Mouse (Mus musculus) liver, adult 2 months (tissue): ENCODE measurements around the gene Zfp319.

Experiments used
- CTCF ChIP-seq: fragments of 200-500 bp; IDR thresholded peaks from 2 replicates; pipeline ENCODE4 v1.5.1; 2011; ENCODE audit warnings: low read depth, low read length, control low read depth
- POLR2A ChIP-seq: fragments of 200-500 bp; IDR thresholded peaks from 2 replicates; pipeline ENCODE4 v1.6.1; 2011; ENCODE audit warnings: low read length, control low read depth; ENCODE audit not compliant: insufficient read depth; ENCODE audit errors: extremely low read depth

GRCm38 (mm10) chr8:95377863-95378291, 46.1 kb upstream of the Zfp319 start:
- no peak for TF ChIP-seq CTCF
- no peak for TF ChIP-seq POLR2A
